Mouse (Mus musculus) midbrain, embryonic 11.5 days (tissue): ENCODE data around the gene Ang. TPM values are rescaled to one million over a fixed set of nuclear protein-coding genes. Genes with fewer than 3 reads are reported as not detected.
A peak's percentile ranks its signal among the peaks of the same experiment; 100 is the strongest.
"Not testable (repeated sequence)": the region's sequence is repeated elsewhere in the genome, so short reads cannot be mapped to it uniquely, and the experiment has no call there.

Source experiments
- ATAC-seq: fragments of 200-750 bp; cut with Nextera tagmentation; 2 replicates; pipeline ENCODE4 v1.8.0; 2017; ENCODE audit warnings: moderate TSS enrichment, moderate library complexity; ENCODE audit not compliant: low FRiP score
- DNase-seq: peaks from one replicate; pipeline ENCODE4 v3.0.0; 2015; ENCODE audit warnings: low spot score; ENCODE audit errors: missing footprints
- H3K27ac ChIP-seq: fragments of 300-500 bp; sonication (generic); 2 replicates; pipeline ENCODE4 v1.5.1; 2014; ENCODE audit warnings: low read depth, low read length
- H3K27me3 ChIP-seq: fragments of 300-500 bp; sonication (generic); 2 replicates; pipeline ENCODE4 v1.6.1; 2014; ENCODE audit warnings: mild to moderate bottlenecking, low read length, moderate library complexity, mixed read lengths; ENCODE audit not compliant: control insufficient read depth, insufficient read depth
- H3K36me3 ChIP-seq: fragments of 300-500 bp; sonication (generic); 2 replicates; pipeline ENCODE4 v1.6.1; 2014; ENCODE audit warnings: mild to moderate bottlenecking, low read length, moderate library complexity, mixed read lengths; ENCODE audit not compliant: control insufficient read depth, insufficient read depth
- H3K4me1 ChIP-seq: fragments of 300-500 bp; sonication (generic); 2 replicates; pipeline ENCODE4 v1.6.1; 2014; ENCODE audit warnings: low read length; ENCODE audit not compliant: control insufficient read depth, insufficient read depth
- H3K4me2 ChIP-seq: fragments of 300-500 bp; sonication (generic); 2 replicates; pipeline ENCODE4 v1.6.1; 2014; ENCODE audit warnings: mild to moderate bottlenecking, moderate library complexity
- H3K4me3 ChIP-seq: fragments of 300-500 bp; sonication (generic); 2 replicates; pipeline ENCODE4 v1.5.1; 2014; ENCODE audit warnings: low read depth, low read length
- H3K9ac ChIP-seq: fragments of 300-500 bp; sonication (generic); 2 replicates; pipeline ENCODE4 v1.6.1; 2014; ENCODE audit warnings: low read length
- H3K9me3 ChIP-seq: fragments of 300-500 bp; sonication (generic); 2 replicates; pipeline ENCODE4 v1.6.1; 2016; ENCODE audit warnings: low read length; ENCODE audit not compliant: control insufficient read depth
- WGBS: fragments of 180-500 bp; shearing (Covaris S2); extraction: QIAGEN DNeasy Blood & Tissue Kit; methylation state at CpG from one replicate; pipeline ENCODE4 v1.1.7; 2014; 5-methylcytosine and 5-hydroxymethylcytosine counted together
- polyA plus RNA-seq: library from polyadenylated mRNA; unstranded; fragments of >200 nt; fragmentation: Nextera tagmentation; extraction: Ambion mirVana; gene quantifications from 2 replicates; pipeline ENCODE4 v1.2.1, GENCODE M21; 2014

The Ang gene
- polyA plus RNA-seq, 1 experiment from 2014 or later, result 2.4 TPM

DNA sequence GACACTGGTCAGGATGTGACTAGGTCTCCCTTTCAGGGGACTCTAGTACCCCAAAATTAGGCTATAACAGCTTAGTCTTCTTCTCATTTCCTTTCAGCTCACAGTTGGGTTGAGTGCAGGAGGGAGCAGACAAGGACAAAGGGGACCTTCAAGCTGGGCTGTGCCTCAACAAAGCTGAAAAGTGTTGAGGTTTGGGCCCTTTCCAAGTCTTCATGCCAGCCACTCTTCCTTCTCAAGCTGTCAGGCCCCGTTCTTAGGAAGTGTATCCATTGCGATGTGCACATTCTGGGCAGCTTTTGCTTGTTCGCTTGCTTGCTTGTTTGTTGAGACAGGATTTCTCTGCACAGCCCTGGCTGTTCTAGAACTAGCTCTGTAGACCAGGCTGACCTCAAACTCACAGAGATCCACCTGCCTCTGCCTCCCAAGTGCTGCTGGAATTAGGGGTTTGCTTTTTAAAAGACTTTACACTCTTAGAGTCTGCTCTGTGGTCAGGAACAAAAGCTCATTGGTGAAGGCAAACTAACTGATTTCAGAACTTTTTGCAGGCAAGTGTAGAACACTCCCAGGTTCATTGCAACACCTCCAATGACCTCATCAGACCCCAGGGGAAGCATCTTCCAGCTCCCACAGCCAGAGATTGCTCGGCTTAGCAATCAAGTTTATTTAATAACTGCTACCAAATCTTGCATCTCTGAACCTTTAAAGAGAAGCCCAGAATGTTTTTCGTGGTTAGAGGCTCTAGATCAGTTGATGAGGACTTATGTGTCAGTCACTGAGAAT is 3.3 kb downstream of the Ang start:
- ATAC-seq (no peak), DNase-seq (no peak)
- H3K4me2 ChIP-seq, result no peak overlapping the region
- 82% methylated on average over 5 of the region's 5 CpGs for WGBS
- no peak overlapping the region for H3K4me3 ChIP-seq
- H3K27ac ChIP-seq, result no peak overlapping the region
- H3K9ac ChIP-seq, result no peak overlapping the region
- no peaks in the 10 kb centered on the region for H3K4me1 ChIP-seq
- no peaks in the 10 kb centered on the region for H3K27me3 ChIP-seq
- no peaks in the 10 kb centered on the region for H3K9me3 ChIP-seq
- H3K36me3 ChIP-seq, result no peaks in the 10 kb centered on the region

DNA sequence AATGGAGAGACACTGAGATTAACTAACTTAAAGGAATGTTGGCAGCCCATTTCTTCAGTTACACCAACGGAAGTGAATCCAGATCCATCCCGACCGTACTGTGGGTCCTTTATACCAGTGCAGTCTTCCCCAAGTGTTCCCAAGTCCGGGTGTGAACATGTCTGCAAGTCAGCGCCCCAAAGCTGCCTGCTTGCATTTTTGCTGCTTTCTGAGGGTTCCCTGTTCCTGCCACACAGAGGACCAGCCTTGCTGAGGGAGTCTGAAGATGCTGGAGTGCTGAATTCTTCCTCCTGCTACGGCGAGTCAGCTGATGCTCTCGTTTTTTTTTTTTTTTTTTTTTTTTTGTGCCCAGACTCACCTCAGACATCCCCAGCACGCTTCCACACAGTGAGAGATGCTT is 4.0 kb downstream of the Ang start:
- whole genome bisulfite sequencing, result 65% methylated on average over 9 of the region's 9 CpGs
- no peaks in the 10 kb centered on the region for H3K4me1 ChIP-seq
- H3K36me3 ChIP-seq, result no peaks in the 10 kb centered on the region
- H3K4me3 ChIP-seq, result no peak overlapping the region
- DNase-seq (no peak), ATAC-seq (no peak)
- H3K27ac ChIP-seq, result no peak overlapping the region
- no peaks in the 10 kb centered on the region for H3K9me3 ChIP-seq
- H3K9ac ChIP-seq, result no peak overlapping the region
- H3K4me2 ChIP-seq, result no peak overlapping the region
- no peaks in the 10 kb centered on the region for H3K27me3 ChIP-seq

GRCm38 (mm10) chr14:51095736-51096524 is 5.0 kb downstream of the Ang start:
- no peaks in the 10 kb centered on the region for H3K4me1 ChIP-seq
- H3K4me2 ChIP-seq, result no peak overlapping the region
- H3K9ac ChIP-seq, result no peak overlapping the region
- 76% methylated on average over 9 of the region's 9 CpGs for WGBS
- no peaks in the 10 kb centered on the region for H3K27me3 ChIP-seq
- no peak overlapping the region for H3K27ac ChIP-seq
- H3K9me3 ChIP-seq, result no peaks in the 10 kb centered on the region
- DNase-seq (no peak), ATAC-seq (no peak)
- H3K36me3 ChIP-seq, result no peaks in the 10 kb centered on the region
- no peak overlapping the region for H3K4me3 ChIP-seq

DNA sequence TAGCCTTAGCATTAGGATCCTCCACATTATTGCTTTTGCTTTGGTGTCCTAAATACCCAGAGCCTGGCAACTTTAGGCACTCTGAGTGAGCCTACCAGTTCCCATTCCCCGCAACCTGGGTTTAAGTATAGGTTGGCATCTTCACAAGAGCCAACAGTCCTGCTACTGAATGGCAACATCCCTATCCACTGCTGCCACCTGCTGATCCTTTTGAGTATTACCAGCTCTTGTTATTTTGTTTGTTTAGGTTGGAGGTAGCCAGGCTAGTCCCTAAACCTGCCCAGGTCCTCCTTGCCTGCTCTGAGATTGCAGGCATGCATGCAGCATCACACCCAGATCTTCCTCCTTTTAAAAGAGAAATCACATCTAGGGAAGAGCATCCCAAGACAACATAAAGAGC is 7.3 kb downstream of the Ang start:
- not testable (repeated sequence) for H3K4me3 ChIP-seq, H3K4me2 ChIP-seq, H3K4me1 ChIP-seq, H3K36me3 ChIP-seq, H3K27me3 ChIP-seq, H3K27ac ChIP-seq, H3K9ac ChIP-seq, H3K9me3 ChIP-seq
- ATAC-seq, result peak; percentile 59
- 43% methylated on average over 1 of the region's 1 CpGs for WGBS
- DNase-seq, result peak; percentile 87

DNA sequence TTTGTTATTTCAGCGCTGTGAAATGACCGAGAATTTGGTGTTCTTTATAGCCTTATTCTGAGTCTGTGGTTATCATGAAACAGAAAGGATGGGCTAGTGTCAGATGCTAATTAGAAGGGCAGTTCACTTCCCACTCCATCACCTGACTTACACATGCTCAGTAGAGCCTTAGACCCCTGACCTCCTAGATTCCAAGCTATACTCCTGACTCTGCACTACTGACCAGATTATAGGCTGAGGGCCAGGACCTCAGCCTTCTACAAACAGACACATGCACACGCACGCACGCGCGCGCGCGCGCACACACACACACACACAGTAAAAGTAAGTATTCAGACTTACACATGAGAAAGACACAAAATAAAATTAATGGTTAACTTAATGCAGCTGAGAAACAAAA is 8.0 kb downstream of the Ang start:
- ATAC-seq (no peak), DNase-seq (no peak)
- H3K36me3 ChIP-seq, result no peaks in the 10 kb centered on the region
- no peak overlapping the region for H3K4me3 ChIP-seq
- H3K9ac ChIP-seq, result no peak overlapping the region
- 95% methylated on average over 11 of the region's 11 CpGs for WGBS
- H3K4me1 ChIP-seq, result no peaks in the 10 kb centered on the region
- H3K27ac ChIP-seq, result no peak overlapping the region
- H3K27me3 ChIP-seq, result no peaks in the 10 kb centered on the region
- H3K9me3 ChIP-seq, result no peaks in the 10 kb centered on the region
- no peak overlapping the region for H3K4me2 ChIP-seq

DNA sequence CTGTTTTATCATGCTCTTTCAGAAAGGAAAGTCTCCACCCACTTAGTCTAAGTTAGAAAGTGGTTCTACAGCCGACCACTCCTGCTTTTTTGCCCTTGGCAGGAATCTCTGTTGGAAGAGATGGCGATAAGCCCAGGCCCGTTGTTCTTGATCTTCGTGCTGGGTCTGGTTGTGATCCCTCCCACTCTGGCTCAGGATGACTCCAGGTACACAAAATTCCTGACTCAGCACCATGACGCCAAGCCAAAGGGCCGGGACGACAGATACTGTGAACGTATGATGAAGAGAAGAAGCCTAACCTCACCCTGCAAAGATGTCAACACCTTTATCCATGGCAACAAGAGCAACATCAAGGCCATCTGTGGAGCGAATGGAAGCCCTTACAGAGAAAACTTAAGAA is 10.3 kb downstream of the Ang start:
- H3K27ac ChIP-seq, result no peak overlapping the region
- no peak overlapping the region for H3K9ac ChIP-seq
- H3K4me3 ChIP-seq, result no peak overlapping the region
- no peaks in the 10 kb centered on the region for H3K36me3 ChIP-seq
- H3K4me1 ChIP-seq, result no peaks in the 10 kb centered on the region
- no peak overlapping the region for H3K4me2 ChIP-seq
- 83% methylated on average over 9 of the region's 9 CpGs for WGBS
- ATAC-seq, result no peak
- no peaks in the 10 kb centered on the region for H3K27me3 ChIP-seq
- H3K9me3 ChIP-seq, result no peaks in the 10 kb centered on the region
- no peak for DNase-seq

DNA sequence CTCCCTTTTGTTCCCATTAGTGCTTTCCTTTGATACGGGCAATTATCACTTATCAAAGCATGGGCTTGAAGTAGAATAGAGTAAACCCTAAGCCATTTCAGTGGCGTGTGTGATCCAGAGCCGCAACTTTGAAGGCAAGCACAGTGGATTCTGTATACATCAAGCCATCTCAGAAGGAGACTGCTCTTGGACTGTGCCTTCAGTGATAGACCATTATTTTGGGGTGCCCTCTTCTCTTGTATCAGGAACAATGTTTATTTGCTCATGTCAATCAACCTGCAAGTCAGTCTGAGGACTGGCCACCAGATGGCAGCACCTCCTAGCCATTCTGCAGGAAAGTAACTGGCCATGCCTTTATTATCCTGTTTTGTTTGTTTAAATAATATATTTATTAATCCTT is 12.3 kb downstream of the Ang start:
- WGBS, result 69% methylated on average over 3 of the region's 3 CpGs
- H3K27ac ChIP-seq, result no peak overlapping the region
- no peak overlapping the region for H3K9ac ChIP-seq
- H3K36me3 ChIP-seq, result no peaks in the 10 kb centered on the region
- no peak overlapping the region for H3K4me2 ChIP-seq
- ATAC-seq (peak; percentile 46), DNase-seq (peak; percentile 96)
- no peaks in the 10 kb centered on the region for H3K27me3 ChIP-seq
- H3K9me3 ChIP-seq, result no peaks in the 10 kb centered on the region
- no peaks in the 10 kb centered on the region for H3K4me1 ChIP-seq
- H3K4me3 ChIP-seq, result no peak overlapping the region

DNA sequence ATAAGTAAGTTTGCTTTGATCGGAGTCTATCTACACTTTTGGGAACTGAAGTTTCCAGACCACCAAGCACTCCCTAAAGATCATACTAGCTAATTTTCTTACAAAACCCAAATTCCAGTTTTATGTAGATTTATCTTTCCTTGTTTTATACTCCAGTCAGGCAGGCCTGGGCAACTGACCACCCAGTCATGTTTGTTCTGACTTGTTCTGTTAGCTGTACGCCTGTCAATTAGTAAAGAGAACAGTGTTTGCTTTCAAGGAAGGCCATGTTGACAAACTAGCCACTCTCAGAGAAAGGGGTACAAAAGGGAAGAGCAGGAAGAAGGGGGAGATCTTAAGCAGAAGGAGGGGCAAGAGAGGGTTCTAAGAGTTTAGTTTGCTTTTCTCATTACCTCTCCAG is 13.4 kb downstream of the Ang start:
- Histone ChIP-seq H3K4me3 (no peak overlapping the region), H3K36me3 (no peaks in the 10 kb centered on the region), H3K4me1 (no peaks in the 10 kb centered on the region), H3K9ac (no peak overlapping the region), H3K27me3 (no peaks in the 10 kb centered on the region), H3K4me2 (no peak overlapping the region), H3K9me3 (no peaks in the 10 kb centered on the region), H3K27ac (no peak overlapping the region)
- WGBS, result 79% methylated on average over 2 of the region's 2 CpGs
- no peak for ATAC-seq
- no peak for DNase-seq

DNA sequence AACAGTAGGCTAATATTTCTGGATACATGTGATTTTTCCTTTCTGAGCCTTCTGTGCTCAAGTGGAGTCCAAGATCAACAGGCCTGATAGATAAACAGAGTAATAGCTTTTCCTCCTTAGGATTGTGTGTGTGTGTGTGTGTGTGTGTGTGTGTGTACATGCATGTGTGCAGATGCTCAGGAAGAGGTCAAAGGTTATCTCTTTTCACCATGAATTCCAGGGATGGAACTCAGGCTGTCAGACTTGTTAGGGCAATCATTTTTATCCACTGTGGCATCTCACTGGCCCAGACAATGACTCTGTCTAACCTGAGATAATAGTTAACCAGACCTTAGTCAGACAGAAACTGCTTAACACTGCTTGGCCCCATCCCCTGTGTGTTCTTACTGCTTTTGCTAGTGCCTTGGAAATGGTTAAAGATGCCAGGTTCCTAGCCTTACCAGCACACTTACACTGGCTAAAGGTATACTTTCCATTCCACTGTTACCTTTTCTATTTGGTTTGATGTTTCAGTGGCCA is 15.6 kb downstream of the Ang start:
- Histone ChIP-seq H3K27ac (no peak overlapping the region), H3K4me1 (no peaks in the 10 kb centered on the region), H3K9me3 (no peaks in the 10 kb centered on the region; the same call in 1 of the 2 replicates), H3K27me3 (no peaks in the 10 kb centered on the region), H3K9ac (no peak overlapping the region), H3K36me3 (no peaks in the 10 kb centered on the region), H3K4me2 (no peak overlapping the region), H3K4me3 (no peak overlapping the region)
- DNase-seq (no peak), ATAC-seq (no peak)
